Mouse (Mus musculus): ENCODE measurements around the gene Amy1.
"Not testable (repeated sequence)": the region's sequence is repeated elsewhere in the genome, so short reads cannot be mapped to it uniquely, and the experiment has no call there.

The Amy1 gene

DNA sequence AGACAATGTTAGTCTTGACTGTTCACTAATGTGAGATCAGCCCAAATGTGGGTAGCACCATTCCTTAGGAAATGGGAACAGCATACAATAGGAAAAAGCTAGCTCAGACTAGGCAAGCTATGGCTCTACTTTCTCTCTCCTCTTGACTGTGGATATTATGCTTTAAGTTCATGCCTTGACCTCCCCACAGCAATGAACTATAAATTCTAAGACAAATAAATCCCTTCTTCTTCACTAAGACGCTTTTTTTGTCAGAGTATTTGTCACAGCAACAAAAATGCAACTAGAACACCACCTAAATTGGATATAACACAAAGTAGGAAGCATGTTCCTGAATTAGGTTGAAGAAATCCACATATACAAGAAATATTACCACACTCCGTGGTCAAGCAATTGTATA lies at the start of gene Amy1:
Gene Amy1 (minus strand): TSS at position 101 of the 400 bp plus-strand sequence.
- no peak for DNase-seq (ENCODE audit: low read depth, low spot score)

DNA sequence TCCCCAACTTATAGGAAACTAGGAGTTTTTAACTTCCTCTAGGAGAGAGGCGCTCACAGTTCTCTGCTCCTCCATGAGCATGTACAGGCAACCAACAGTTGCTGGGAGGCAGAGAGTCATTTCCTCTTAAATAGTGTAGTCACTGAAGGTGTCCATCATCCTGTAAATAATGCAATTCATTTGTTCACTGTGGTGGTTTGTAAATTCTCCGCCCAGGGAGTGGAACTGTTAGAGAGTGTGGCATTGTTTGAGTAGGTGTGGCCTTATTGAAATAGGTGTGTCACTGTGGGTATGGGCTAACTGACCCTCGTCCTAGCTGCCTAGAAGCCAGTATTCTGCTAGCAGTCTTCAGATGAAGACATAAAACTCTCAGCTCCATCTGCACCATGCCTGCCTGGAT lies 47.8 kb upstream of the Amy1 start:
- DNase-seq (ENCODE audit: low read depth, low spot score), result no peak

DNA sequence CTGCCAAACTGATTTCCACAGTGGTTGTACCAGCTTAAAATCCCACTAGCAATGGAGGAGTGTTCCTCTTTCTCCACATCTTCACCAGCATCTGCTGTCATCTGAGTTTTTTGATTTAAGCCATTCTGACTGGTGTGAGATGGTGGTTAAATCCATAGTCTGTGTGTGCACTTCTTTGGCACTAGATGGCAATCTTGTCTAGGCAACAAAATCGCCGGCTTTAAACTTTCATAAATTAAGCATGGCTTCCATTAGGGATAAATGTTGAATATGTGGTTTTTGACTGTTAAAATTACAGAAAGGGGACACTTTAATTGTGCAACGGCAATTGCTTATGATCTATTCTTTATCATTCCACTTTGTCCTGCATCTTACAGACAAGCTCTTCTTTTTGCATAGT lies 44.9 kb upstream of the Amy1 start:
- not testable (repeated sequence) for DNase-seq (ENCODE audit: low read depth, low spot score)

DNA sequence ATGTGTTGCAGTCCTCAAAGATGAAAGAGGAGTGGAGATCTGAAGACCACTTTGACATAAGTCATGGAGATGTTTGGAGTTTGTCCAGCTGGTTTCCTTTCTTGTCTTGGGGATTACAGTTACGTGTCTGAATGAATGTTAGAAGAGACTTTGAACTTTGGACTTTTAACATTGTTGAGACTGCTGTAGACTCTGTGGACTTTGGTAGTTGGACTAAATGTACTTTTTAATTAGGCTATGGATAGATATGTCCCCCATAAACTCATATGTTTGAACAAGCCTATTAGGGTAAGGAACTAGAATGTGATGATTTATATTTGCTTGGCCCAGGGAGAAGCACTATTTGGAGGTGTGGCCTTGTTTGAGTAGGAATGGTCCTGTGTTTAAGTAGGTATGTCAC lies 33.0 kb upstream of the Amy1 start:
- no peak for DNase-seq (ENCODE audit: low read depth, low spot score)

DNA sequence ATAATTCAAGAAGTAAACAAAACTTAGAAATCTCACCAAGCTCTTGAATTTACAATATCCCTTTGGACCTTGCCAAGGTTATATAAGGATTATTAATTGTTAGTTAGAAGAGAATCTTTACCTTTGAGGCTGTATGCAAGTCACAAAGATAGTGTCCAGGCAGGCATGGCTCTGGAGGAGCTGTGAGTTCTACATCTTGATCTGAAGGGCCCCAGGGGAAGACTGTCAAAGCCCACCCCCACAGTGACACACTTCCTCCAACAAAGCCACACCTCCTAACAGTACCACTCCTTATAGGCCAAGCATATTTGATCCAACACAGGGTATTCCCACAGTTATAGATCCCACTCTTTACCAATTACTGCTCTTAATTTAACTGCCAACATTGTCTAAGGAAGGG lies 27.7 kb upstream of the Amy1 start:
- DNase-seq (ENCODE audit: low read depth, low spot score), result no peak

DNA sequence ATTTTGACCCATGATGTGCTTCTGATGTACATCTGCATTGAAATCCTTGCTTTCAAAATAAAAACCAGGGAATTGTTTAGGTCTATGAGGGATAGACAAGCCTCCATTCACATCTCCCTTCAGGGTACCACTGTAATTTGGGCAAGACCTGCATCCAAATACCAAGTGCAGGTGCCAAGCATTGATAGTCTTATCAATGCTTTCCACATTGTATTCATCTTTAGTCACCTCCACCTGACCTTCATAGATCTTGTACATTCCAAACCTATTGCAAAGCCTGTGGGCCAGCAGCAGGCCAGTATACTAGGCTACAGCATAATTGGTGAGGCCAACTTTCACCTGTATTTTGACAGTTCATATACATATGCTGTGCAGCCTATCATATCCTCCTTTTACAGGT lies 25.1 kb upstream of the Amy1 start:
- DNase-seq (ENCODE audit: low read depth, low spot score), result no peak

DNA sequence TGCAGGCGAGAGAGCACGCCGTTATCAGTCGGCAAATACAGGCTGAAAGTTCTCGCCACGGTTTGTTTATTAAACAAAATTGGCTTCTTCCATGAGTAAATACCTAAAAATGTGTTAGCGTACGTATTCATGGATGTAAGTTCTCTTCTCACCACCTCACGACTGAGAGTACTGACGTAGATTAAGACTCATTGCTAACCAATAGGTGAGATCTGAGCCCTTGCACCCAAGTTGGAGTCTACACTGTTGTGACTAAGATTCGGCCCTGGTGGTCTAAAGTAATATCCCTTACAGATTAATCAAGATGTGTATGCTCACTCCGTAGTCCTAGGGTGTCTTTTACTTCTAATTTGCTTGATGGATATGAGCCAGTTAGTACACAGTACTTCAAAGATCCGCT lies 24.1 kb upstream of the Amy1 start:
- DNase-seq (ENCODE audit: low read depth, low spot score), result no peak

DNA sequence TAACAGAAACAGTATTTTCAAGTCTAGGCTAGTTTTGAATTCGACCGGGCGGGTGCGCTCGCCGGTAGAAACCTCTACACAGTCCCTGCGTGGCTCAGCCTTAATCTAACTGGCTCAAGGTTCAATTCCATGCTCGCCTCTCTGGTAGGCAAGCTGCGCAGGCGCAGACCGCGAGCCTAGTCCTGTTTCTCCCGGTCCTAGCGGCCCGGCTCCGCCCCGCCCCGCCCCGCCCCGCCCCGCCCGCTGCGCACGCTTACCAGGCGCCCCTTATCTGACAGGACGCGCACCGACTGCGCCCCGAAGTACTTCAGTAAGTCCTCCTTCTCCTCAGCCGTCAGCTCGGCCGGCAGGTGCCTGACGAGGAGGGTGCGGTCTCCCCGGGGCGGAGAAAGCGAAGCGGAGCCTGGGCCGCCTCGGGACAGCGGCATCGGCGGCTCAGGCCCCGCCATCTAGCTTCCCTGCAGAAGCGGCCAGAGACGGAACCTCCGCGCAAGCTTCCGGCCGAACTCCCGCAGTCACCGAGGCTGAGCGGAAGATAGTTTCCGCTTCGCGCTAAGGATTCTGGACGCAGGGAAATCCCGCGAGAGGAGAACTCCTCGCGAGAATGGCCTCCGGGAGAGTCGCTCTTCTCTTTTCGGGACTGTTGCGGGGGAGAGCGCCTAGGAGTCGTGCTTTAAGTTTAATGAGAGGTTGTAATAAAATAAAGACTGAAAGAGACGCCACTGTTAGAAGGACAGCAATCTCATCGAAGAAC lies 23.3 kb upstream of the Amy1 start, which contains the start of gene Rnpc3:
Gene Rnpc3 (minus strand): TSS at position 544 of the 754 bp plus-strand sequence.
- peak; percentile 98 for DNase-seq (ENCODE audit: low read depth, low spot score)

DNA sequence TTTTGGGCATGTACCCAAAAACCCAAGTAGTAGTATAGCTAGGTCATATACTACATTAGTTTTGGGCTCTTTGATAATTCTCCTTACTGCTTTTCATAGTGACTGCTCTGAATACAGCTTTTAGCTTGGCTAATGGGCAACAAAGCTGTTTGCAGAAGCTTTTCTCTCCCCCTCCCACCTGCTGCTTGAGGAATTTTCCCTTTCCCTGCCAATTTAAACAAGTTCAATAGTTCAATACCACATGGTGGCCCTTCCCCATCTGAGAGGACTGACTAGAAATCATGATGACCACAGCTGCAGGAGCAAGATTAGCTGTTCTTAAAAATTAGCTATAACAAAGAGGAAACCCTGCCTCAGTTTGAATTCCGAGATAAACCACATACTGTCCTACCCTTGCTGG lies 15.7 kb downstream of the Amy1 start:
- DNase-seq (ENCODE audit: low read depth, low spot score), result no peak

DNA sequence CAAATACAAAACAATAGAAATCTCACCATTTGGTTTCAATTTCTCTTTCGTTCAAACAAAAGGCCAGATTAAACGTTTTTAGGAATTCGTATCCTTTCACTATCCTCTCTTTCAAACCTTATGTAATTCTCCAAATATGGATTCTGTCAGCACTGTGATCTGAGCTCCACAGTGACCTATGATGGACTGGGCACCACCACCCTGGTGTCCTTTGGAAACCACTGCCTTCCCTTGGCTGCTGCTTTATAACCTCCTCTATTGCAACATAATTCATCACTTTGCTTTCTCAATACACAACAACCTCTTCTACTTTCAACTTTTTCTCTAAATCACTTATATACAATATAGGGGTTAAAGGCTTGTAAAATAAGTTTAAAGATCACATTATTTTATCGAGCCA lies 31.9 kb downstream of the Amy1 start:
- DNase-seq (ENCODE audit: low read depth, low spot score), result no peak

DNA sequence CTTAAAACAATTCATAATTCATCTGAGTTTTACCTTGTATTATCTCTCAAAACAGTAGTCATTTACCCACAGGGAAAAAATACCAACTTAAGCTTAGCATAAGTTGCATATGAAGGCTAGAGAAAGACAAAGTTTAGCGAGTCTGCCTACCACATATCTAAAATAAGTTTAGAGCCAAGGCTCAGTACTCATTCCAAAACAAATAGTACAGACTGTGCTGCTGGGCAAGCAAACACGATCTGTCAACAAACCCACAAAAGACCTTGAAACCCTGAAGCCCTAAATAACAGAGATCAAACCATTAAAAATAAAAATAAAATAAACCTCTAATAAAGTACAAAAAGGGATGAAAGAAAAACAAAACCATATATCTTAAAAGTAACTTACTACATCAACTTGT lies 32.4 kb downstream of the Amy1 start:
- no peak for DNase-seq (ENCODE audit: low read depth, low spot score)

DNA sequence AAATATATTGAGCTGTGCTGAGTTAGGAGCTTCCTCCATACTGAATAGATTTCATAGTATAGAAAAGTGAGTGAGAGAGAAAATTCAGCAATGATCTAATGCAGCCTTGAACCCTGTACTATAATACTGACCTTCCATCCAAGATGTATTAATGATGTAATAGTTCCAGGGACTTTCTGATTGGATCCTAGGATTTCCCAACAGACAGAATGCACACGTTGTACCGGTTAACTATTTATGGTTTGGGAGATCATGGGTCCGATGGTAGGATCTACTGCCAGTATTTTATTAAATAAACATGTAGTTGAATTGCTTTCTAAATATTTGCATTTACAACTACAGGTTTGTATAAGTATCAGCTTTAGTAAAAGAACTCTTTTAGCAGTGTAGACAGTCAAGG lies 34.3 kb downstream of the Amy1 start:
- DNase-seq (ENCODE audit: low read depth, low spot score), result no peak

DNA sequence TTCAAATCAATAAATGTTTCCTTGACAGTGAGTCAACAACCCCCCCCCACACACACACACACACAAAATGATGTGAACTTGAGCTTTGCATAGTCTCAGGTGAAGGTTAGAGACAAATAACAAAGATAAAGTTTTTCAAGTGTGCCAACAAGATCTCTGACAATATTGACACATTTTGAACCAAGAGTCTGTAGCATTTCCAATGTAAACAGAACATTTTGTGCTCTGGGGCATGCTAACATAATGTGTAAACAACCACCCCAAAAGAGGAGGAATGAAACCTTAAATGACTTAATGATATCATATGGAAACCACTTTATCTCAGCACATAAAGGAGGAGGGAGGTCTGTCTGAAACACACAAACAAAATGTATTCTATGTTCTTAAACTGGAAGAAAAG lies 66.8 kb downstream of the Amy1 start:
- no peak for DNase-seq (ENCODE audit: low read depth, low spot score)

DNA sequence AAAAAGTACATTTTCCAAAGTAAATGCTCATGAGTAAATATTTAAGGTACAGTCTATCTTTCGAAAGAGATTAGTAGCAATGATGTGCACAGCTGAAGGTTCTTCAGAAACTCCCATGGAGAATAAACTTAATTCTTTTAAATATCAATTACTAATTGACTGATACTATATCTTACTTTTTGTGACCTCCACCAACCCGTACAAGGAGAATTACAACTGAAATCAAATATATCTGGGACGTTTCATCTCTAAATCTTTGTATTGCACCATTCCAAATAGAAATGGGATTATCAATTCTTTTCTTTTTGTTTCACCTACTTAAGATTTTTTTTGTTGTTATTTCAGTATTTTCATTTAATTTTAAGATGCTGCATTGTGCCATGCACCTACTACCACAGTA lies 74.2 kb downstream of the Amy1 start, which contains the start of gene Amy2a1:
Gene Amy2a1 (minus strand): TSS at position 101 of the 400 bp plus-strand sequence.
- not testable (repeated sequence) for DNase-seq (ENCODE audit: low read depth, low spot score)
